Mouse (Mus musculus) mouse embryonic stem cell (cell line): ENCODE measurements around the gene Barhl1.

ENCODE experiments used
- in situ Hi-C, 2 experiments: fragments of 300-500 bp; cut with MboI; formaldehyde crosslinking; loops; 1 replicate in 1 of 2; 3 replicates in 1 of 2; pipeline ENCODE4 v1.14.3; 2019 to 2020; ENCODE audit warnings: low sequenced_read_pairs in 2 of 2, low pct_unique_long_range_greater_than_20kb in 1 of 2, mixed read lengths in 1 of 2; ENCODE audit not compliant: unreplicated experiment in 1 of 2

The Barhl1 gene

GRCm38 (mm10) chr2:28914121-28914520, 2.3 kb downstream of the Barhl1 start:
- in situ Hi-C loops: no loop called here

GRCm38 (mm10) chr2:28912961-28913360, 3.5 kb downstream of the Barhl1 start:
- in situ Hi-C loops: no loop called here

GRCm38 (mm10) chr2:28912039-28912700, 4.3 kb downstream of the Barhl1 start:
- in situ Hi-C loops: no loop called here

GRCm38 (mm10) chr2:28911331-28912038, 5.0 kb downstream of the Barhl1 start:
- in situ Hi-C loops: no loop called here

GRCm38 (mm10) chr2:28910877-28911276, 5.6 kb downstream of the Barhl1 start:
- in situ Hi-C loops: no loop called here

GRCm38 (mm10) chr2:28909818-28910710, 6.4 kb downstream of the Barhl1 start:
- in situ Hi-C loops: no loop called here

- in situ Hi-C loops: no loop called here
These were observed 7.2 kb downstream of the Barhl1 start for GRCm38 (mm10) chr2:28909186-28909817.

- in situ Hi-C loops: no loop called here
These were observed 7.9 kb downstream of the Barhl1 start for GRCm38 (mm10) chr2:28908389-28909153.

GRCm38 (mm10) chr2:28907691-28908388, 8.6 kb downstream of the Barhl1 start:
- in situ Hi-C loops: no loop called here

- in situ Hi-C loops: no loop called here
These were observed 10.9 kb downstream of the Barhl1 start for GRCm38 (mm10) chr2:28905561-28905960.

GRCm38 (mm10) chr2:28904786-28905185, 11.7 kb downstream of the Barhl1 start:
- in situ Hi-C loops: no loop called here

- in situ Hi-C loops: no loop called here
These were observed 12.6 kb downstream of the Barhl1 start for GRCm38 (mm10) chr2:28903871-28904270.

- in situ Hi-C loops: no loop called here
These were observed 14.2 kb downstream of the Barhl1 start for GRCm38 (mm10) chr2:28902291-28902690.

- in situ Hi-C loops: no loop called here
These were observed 19.0 kb downstream of the Barhl1 start for GRCm38 (mm10) chr2:28897340-28897899.

- in situ Hi-C loops: no loop called here
These were observed 20.6 kb downstream of the Barhl1 start for GRCm38 (mm10) chr2:28895876-28896275.

- in situ Hi-C loops: no loop called here
These were observed 22.9 kb downstream of the Barhl1 start for GRCm38 (mm10) chr2:28893526-28893925.

- in situ Hi-C loops: no loop called here
These were observed 23.7 kb downstream of the Barhl1 start for GRCm38 (mm10) chr2:28892796-28893195.
